ENCODE assay signal across 15 mouse cellular contexts in genomic region chr16:52012984-52013383, GRCm38 (mm10). TPM values are rescaled to one million over a fixed set of nuclear protein-coding genes. Genes with fewer than 3 reads are reported as not detected.
DNase-seq lines count a peak whose midpoint lies in the region; ATAC-seq lines count a peak whose summit lies in the region.
"Had no signal": no experiment of that assay in that cellular context is flagged by ENCODE, and none has a peak within 500 bp of the region (broad histone marks: within the 10 kb centered on the region; RNA-seq: fewer than 3 reads in every experiment).

No protein-coding gene starts in this region.

- ATAC-seq in kidney, embryonic 16.5 days (ENCODE audit: low FRiP score, low TSS enrichment): peak; percentile 46; the same call in 1 of the 2 replicates
- no peak for ATAC-seq in hindbrain, embryonic 13.5 days (ENCODE audit: low FRiP score)
- ATAC-seq: forebrain, embryonic 13.5 days; midbrain, embryonic 15.5 days had no signal

- 50% methylated on average over 3 of the region's 3 CpGs for WGBS in kidney, embryonic 16.5 days
- 81% methylated on average over 3 of the region's 3 CpGs for WGBS in hindbrain, embryonic 13.5 days

- no peak overlapping the region for H3K4me2 ChIP-seq in kidney, embryonic 16.5 days (replicated peaks; ENCODE audit: low read depth, low read length)
- H3K4me2 ChIP-seq in hindbrain, embryonic 13.5 days: no peak overlapping the region
- H3K4me2 ChIP-seq: embryonic facial prominence, embryonic 15.5 days; forebrain, embryonic 13.5 days; heart, embryonic 13.5 days; midbrain, embryonic 15.5 days had no signal

- H3K9me3 ChIP-seq in kidney, embryonic 16.5 days (ENCODE audit: low read length): no peaks in the 10 kb centered on the region; the same call in 1 of the 2 replicates
- H3K9me3 ChIP-seq in hindbrain, embryonic 13.5 days: no peaks in the 10 kb centered on the region
- H3K9me3 ChIP-seq: embryonic facial prominence, embryonic 15.5 days; forebrain, embryonic 13.5 days; G1E; heart, embryonic 13.5 days; midbrain, embryonic 15.5 days had no signal

- H3K36me3 ChIP-seq in kidney, embryonic 16.5 days (ENCODE audit: insufficient read depth, low read length): no peaks in the 10 kb centered on the region
- H3K36me3 ChIP-seq in hindbrain, embryonic 13.5 days: no peaks in the 10 kb centered on the region
- H3K36me3 ChIP-seq: embryonic facial prominence, embryonic 15.5 days; G1E; heart, embryonic 13.5 days; midbrain, embryonic 15.5 days had no signal

- DNase-seq in lung, postnatal 4 days: peak; percentile 10 to 23
- no peak for DNase-seq in lung, postnatal 36 days
- peak; percentile 16 for DNase-seq in adrenal gland, postnatal 25 days
- no peak for DNase-seq in frontal cortex, adult 2 months (ENCODE audit: extremely low spot score in 1 of 2, low spot score in 1 of 2)
- no peak for DNase-seq in heart, adult 11 months
- DNase-seq: cerebellum, adult 2 months; liver; right cerebral cortex, postnatal 14 days had no signal

- H3K27me3 ChIP-seq in kidney, embryonic 16.5 days (ENCODE audit: insufficient read depth, low read length): no peaks in the 10 kb centered on the region
- no peaks in the 10 kb centered on the region for H3K27me3 ChIP-seq in hindbrain, embryonic 13.5 days
- H3K27me3 ChIP-seq: embryonic facial prominence, embryonic 15.5 days; forebrain, embryonic 13.5 days; heart, embryonic 13.5 days; midbrain, embryonic 15.5 days had no signal

- H3K4me1 ChIP-seq in kidney, embryonic 16.5 days (ENCODE audit: insufficient read depth, low read length): 0 out of 2 replicates have a peak, but pooled peaks cover 5% of the 10 kb centered on the region
- H3K4me1 ChIP-seq in hindbrain, embryonic 13.5 days (replicated peaks): no peaks in the 10 kb centered on the region
- H3K4me1 ChIP-seq: embryonic facial prominence, embryonic 15.5 days; forebrain, embryonic 13.5 days; midbrain, embryonic 15.5 days had no signal

- no peak overlapping the region for H3K4me3 ChIP-seq in kidney, embryonic 16.5 days (ENCODE audit: low read length)
- no peak overlapping the region for H3K4me3 ChIP-seq in hindbrain, embryonic 13.5 days
- H3K4me3 ChIP-seq: embryonic facial prominence, embryonic 15.5 days; forebrain, embryonic 13.5 days; heart, embryonic 13.5 days; midbrain, embryonic 15.5 days had no signal

- no peak overlapping the region for H3K27ac ChIP-seq in kidney, embryonic 16.5 days (ENCODE audit: low read length)
- H3K27ac ChIP-seq in hindbrain, embryonic 13.5 days: no peak overlapping the region
- H3K27ac ChIP-seq: embryonic facial prominence, embryonic 15.5 days; forebrain, embryonic 13.5 days; heart, embryonic 13.5 days; midbrain, embryonic 15.5 days had no signal

- H3K9ac ChIP-seq in kidney, embryonic 16.5 days (replicated peaks; ENCODE audit: low read length): no peak overlapping the region
- H3K9ac ChIP-seq in hindbrain, embryonic 13.5 days: no peak overlapping the region
- H3K9ac ChIP-seq: embryonic facial prominence, embryonic 15.5 days; forebrain, embryonic 13.5 days; heart, embryonic 13.5 days; midbrain, embryonic 15.5 days had no signal

RNA-seq across cellular contexts. Expression of gene Cblb, which starts 18.0 kb away (rescaled TPM):
- 28.5 and 29.7 TPM in 2 replicates for total RNA-seq in adrenal gland, postnatal 25 days (2021)
- polyA plus RNA-seq in kidney, embryonic 16.5 days (2015; fragmentation: Nextera tagmentation; extraction: Ambion mirVana): 15.3 and 20.8 TPM in 2 replicates
- 9.0 and 9.4 TPM in 2 replicates for polyA plus RNA-seq in frontal cortex, adult 2 months (2012; rRNA removed)
- polyA plus RNA-seq in hindbrain, embryonic 13.5 days (2015; fragmentation: Nextera tagmentation; extraction: Ambion mirVana): 19.6 and 21.5 TPM in 2 replicates

Comparison
In these comparisons a context has a peak if more than half of its experiments do, and no peak if none do; other contexts are left out.
1. DNase-seq: peak in lung, postnatal 4 days (2 of 2) and adrenal gland, postnatal 25 days (single experiment); none in lung, postnatal 36 days (single experiment), frontal cortex, adult 2 months (0 of 2) and heart, adult 11 months (single experiment).